Mouse (Mus musculus): ENCODE measurements around the gene Gm12248. TPM values are rescaled to one million over a fixed set of nuclear protein-coding genes. Genes with fewer than 3 reads are reported as not detected.
"Not testable (repeated sequence)": the region's sequence is repeated elsewhere in the genome, so short reads cannot be mapped to it uniquely, and the experiment has no call there.

The Gm12248 gene
- polyA plus RNA-seq, 1 experiment from 2014 or later: not detected

- no peak for ATAC-seq
- Histone ChIP-seq H3K9me3 (ENCODE audit: control insufficient read depth, low read length) (no peaks in the 10 kb centered on the region), H3K4me2 (ENCODE audit: low read length) (no peak overlapping the region), H3K9ac (replicated peaks; ENCODE audit: low read depth, low read length) (no peak overlapping the region), H3K27ac (ENCODE audit: low read length) (no peak overlapping the region), H3K4me3 (replicated peaks; ENCODE audit: low read length) (no peak overlapping the region), H3K4me1 (replicated peaks; ENCODE audit: control insufficient read depth, insufficient read depth, low read length) (peaks cover 7% of the 10 kb centered on the region), H3K27me3 (replicated peaks; ENCODE audit: control insufficient read depth, insufficient read depth, low read length) (no peaks in the 10 kb centered on the region), H3K36me3 (ENCODE audit: control insufficient read depth, insufficient read depth) (peaks cover 14% of the 10 kb centered on the region)
- 81% methylated on average over 4 of the region's 4 CpGs for WGBS
Measured at GRCm38 (mm10) chr11:58062586-58062985, 30.3 kb downstream of the Gm12248 start.

GRCm38 (mm10) chr11:58061218-58061617 is 31.7 kb downstream of the Gm12248 start:
- H3K4me3 ChIP-seq (replicated peaks; ENCODE audit: low read length); H3K9me3 ChIP-seq (ENCODE audit: control insufficient read depth, low read length); H3K4me2 ChIP-seq (ENCODE audit: low read length); H3K27ac ChIP-seq (ENCODE audit: low read length); ATAC-seq; H3K27me3 ChIP-seq (replicated peaks; ENCODE audit: control insufficient read depth, insufficient read depth, low read length); H3K9ac ChIP-seq (replicated peaks; ENCODE audit: low read depth, low read length); H3K4me1 ChIP-seq (replicated peaks; ENCODE audit: control insufficient read depth, insufficient read depth, low read length): not testable (repeated sequence)
- WGBS: 89% methylated on average over 3 of the region's 4 CpGs
- H3K36me3 ChIP-seq (ENCODE audit: control insufficient read depth, insufficient read depth): peaks cover 14% of the 10 kb centered on the region

GRCm38 (mm10) chr11:58059752-58060151 is 33.2 kb downstream of the Gm12248 start:
- H3K27me3 ChIP-seq (replicated peaks; ENCODE audit: control insufficient read depth, insufficient read depth, low read length); H3K4me1 ChIP-seq (replicated peaks; ENCODE audit: control insufficient read depth, insufficient read depth, low read length); ATAC-seq; H3K9me3 ChIP-seq (ENCODE audit: control insufficient read depth, low read length); H3K9ac ChIP-seq (replicated peaks; ENCODE audit: low read depth, low read length); H3K4me2 ChIP-seq (ENCODE audit: low read length); H3K4me3 ChIP-seq (replicated peaks; ENCODE audit: low read length); H3K27ac ChIP-seq (ENCODE audit: low read length): not testable (repeated sequence)
- H3K36me3 ChIP-seq (ENCODE audit: control insufficient read depth, insufficient read depth): peaks cover 20% of the 10 kb centered on the region
- 92% methylated on average over 7 of the region's 7 CpGs for WGBS

GRCm38 (mm10) chr11:58057455-58057854 is 35.5 kb downstream of the Gm12248 start:
- peaks cover 24% of the 10 kb centered on the region for H3K36me3 ChIP-seq (ENCODE audit: control insufficient read depth, insufficient read depth)
- ATAC-seq: peak; percentile 47; the same call in 1 of the 2 replicates

GRCm38 (mm10) chr11:58046438-58046837 is 46.5 kb downstream of the Gm12248 start:
- no peak for ATAC-seq
- Histone ChIP-seq H3K27ac (ENCODE audit: low read length) (no peak overlapping the region), H3K4me2 (ENCODE audit: low read length) (no peak overlapping the region), H3K27me3 (replicated peaks; ENCODE audit: control insufficient read depth, insufficient read depth, low read length) (no peaks in the 10 kb centered on the region), H3K36me3 (ENCODE audit: control insufficient read depth, insufficient read depth) (peaks cover 23% of the 10 kb centered on the region), H3K9ac (replicated peaks; ENCODE audit: low read depth, low read length) (no peak overlapping the region), H3K4me1 (replicated peaks; ENCODE audit: control insufficient read depth, insufficient read depth, low read length) (no peaks in the 10 kb centered on the region), H3K4me3 (replicated peaks; ENCODE audit: low read length) (no peak overlapping the region), H3K9me3 (ENCODE audit: control insufficient read depth, low read length) (no peaks in the 10 kb centered on the region)
- WGBS: 72% methylated on average over 4 of the region's 4 CpGs

More at GRCm38 (mm10) chr11:58057455-58057854, 35.5 kb downstream of the Gm12248 start:
- H3K4me2 ChIP-seq (ENCODE audit: low read length): no peak overlapping the region
- H3K4me1 ChIP-seq (replicated peaks; ENCODE audit: control insufficient read depth, insufficient read depth, low read length): no peaks in the 10 kb centered on the region
- no peak overlapping the region for H3K27ac ChIP-seq (ENCODE audit: low read length)
- H3K27me3 ChIP-seq (replicated peaks; ENCODE audit: control insufficient read depth, insufficient read depth, low read length): no peaks in the 10 kb centered on the region
- no peak overlapping the region for H3K9ac ChIP-seq (replicated peaks; ENCODE audit: low read depth, low read length)
- WGBS: 33% methylated on average over 6 of the region's 6 CpGs
- no peak overlapping the region for H3K4me3 ChIP-seq (replicated peaks; ENCODE audit: low read length)
- H3K9me3 ChIP-seq (ENCODE audit: control insufficient read depth, low read length): no peaks in the 10 kb centered on the region

GRCm38 (mm10) chr11:58042861-58043431 is 50.0 kb downstream of the Gm12248 start:
- H3K4me2 ChIP-seq (ENCODE audit: low read length): no peak overlapping the region
- no peak for ATAC-seq
- H3K4me3 ChIP-seq (replicated peaks; ENCODE audit: low read length): no peak overlapping the region
- H3K27ac ChIP-seq (ENCODE audit: low read length): no peak overlapping the region
- H3K4me1 ChIP-seq (replicated peaks; ENCODE audit: control insufficient read depth, insufficient read depth, low read length): 0 out of 2 replicates have a peak, but pooled peaks cover 3% of the 10 kb centered on the region
- peaks cover 6% of the 10 kb centered on the region for H3K36me3 ChIP-seq (ENCODE audit: control insufficient read depth, insufficient read depth)
- 95% methylated on average over 5 of the region's 5 CpGs for WGBS
- no peaks in the 10 kb centered on the region for H3K9me3 ChIP-seq (ENCODE audit: control insufficient read depth, low read length)
- H3K27me3 ChIP-seq (replicated peaks; ENCODE audit: control insufficient read depth, insufficient read depth, low read length): no peaks in the 10 kb centered on the region
- H3K9ac ChIP-seq (replicated peaks; ENCODE audit: low read depth, low read length): no peak overlapping the region

GRCm38 (mm10) chr11:58039027-58039426 is 53.9 kb downstream of the Gm12248 start:
- H3K36me3 ChIP-seq (ENCODE audit: control insufficient read depth, insufficient read depth): peaks cover 6% of the 10 kb centered on the region
- ATAC-seq: no peak
- H3K9me3 ChIP-seq (ENCODE audit: control insufficient read depth, low read length): no peaks in the 10 kb centered on the region
- H3K4me3 ChIP-seq (replicated peaks; ENCODE audit: low read length): no peak overlapping the region
- no peaks in the 10 kb centered on the region for H3K27me3 ChIP-seq (replicated peaks; ENCODE audit: control insufficient read depth, insufficient read depth, low read length)
- H3K4me2 ChIP-seq (ENCODE audit: low read length): no peak overlapping the region
- H3K27ac ChIP-seq (ENCODE audit: low read length): no peak overlapping the region
- 82% methylated on average over 1 of the region's 1 CpGs for WGBS
- 0 out of 2 replicates have a peak, but pooled peaks cover 3% of the 10 kb centered on the region for H3K4me1 ChIP-seq (replicated peaks; ENCODE audit: control insufficient read depth, insufficient read depth, low read length)
- H3K9ac ChIP-seq (replicated peaks; ENCODE audit: low read depth, low read length): no peak overlapping the region

- Histone ChIP-seq H3K4me3 (replicated peaks; ENCODE audit: low read length) (no peak overlapping the region), H3K9ac (replicated peaks; ENCODE audit: low read depth, low read length) (no peak overlapping the region), H3K27me3 (replicated peaks; ENCODE audit: control insufficient read depth, insufficient read depth, low read length) (no peaks in the 10 kb centered on the region), H3K9me3 (ENCODE audit: control insufficient read depth, low read length) (no peaks in the 10 kb centered on the region), H3K27ac (ENCODE audit: low read length) (no peak overlapping the region), H3K4me2 (ENCODE audit: low read length) (no peak overlapping the region), H3K4me1 (replicated peaks; ENCODE audit: control insufficient read depth, insufficient read depth, low read length) (no peaks in the 10 kb centered on the region), H3K36me3 (ENCODE audit: control insufficient read depth, insufficient read depth) (no peaks in the 10 kb centered on the region)
- 84% methylated on average over 3 of the region's 3 CpGs for WGBS
- no peak for ATAC-seq
Measured at GRCm38 (mm10) chr11:58033635-58034034, 59.3 kb downstream of the Gm12248 start.

- Histone ChIP-seq H3K4me2 (ENCODE audit: low read length) (no peak overlapping the region), H3K9ac (replicated peaks; ENCODE audit: low read depth, low read length) (no peak overlapping the region), H3K9me3 (ENCODE audit: control insufficient read depth, low read length) (no peaks in the 10 kb centered on the region), H3K4me3 (replicated peaks; ENCODE audit: low read length) (no peak overlapping the region), H3K4me1 (replicated peaks; ENCODE audit: control insufficient read depth, insufficient read depth, low read length) (no peaks in the 10 kb centered on the region), H3K27ac (ENCODE audit: low read length) (no peak overlapping the region), H3K36me3 (ENCODE audit: control insufficient read depth, insufficient read depth) (no peaks in the 10 kb centered on the region), H3K27me3 (replicated peaks; ENCODE audit: control insufficient read depth, insufficient read depth, low read length) (no peaks in the 10 kb centered on the region)
- no peak for ATAC-seq
- WGBS: 75% methylated on average over 6 of the region's 6 CpGs
Measured at GRCm38 (mm10) chr11:58031176-58031575, 61.8 kb downstream of the Gm12248 start.

- no peak overlapping the region for H3K27ac ChIP-seq (ENCODE audit: low read length)
- H3K4me2 ChIP-seq (ENCODE audit: low read length): no peak overlapping the region
- H3K27me3 ChIP-seq (replicated peaks; ENCODE audit: control insufficient read depth, insufficient read depth, low read length): no peaks in the 10 kb centered on the region
- WGBS: 88% methylated on average over 2 of the region's 2 CpGs
- ATAC-seq: no peak
- H3K36me3 ChIP-seq (ENCODE audit: control insufficient read depth, insufficient read depth): no peaks in the 10 kb centered on the region
- H3K4me3 ChIP-seq (replicated peaks; ENCODE audit: low read length): no peak overlapping the region
- H3K9ac ChIP-seq (replicated peaks; ENCODE audit: low read depth, low read length): no peak overlapping the region
- no peaks in the 10 kb centered on the region for H3K9me3 ChIP-seq (ENCODE audit: control insufficient read depth, low read length)
- H3K4me1 ChIP-seq (replicated peaks; ENCODE audit: control insufficient read depth, insufficient read depth, low read length): no peaks in the 10 kb centered on the region
Measured at GRCm38 (mm10) chr11:58029869-58030268, 63.1 kb downstream of the Gm12248 start.

All from forebrain, embryonic 16.5 days (tissue).